Mouse (Mus musculus) cortical plate, adult 2 months (tissue): ENCODE data around the gene Tmem204.

Experiments
- CTCF ChIP-seq: fragments of 200-500 bp; IDR thresholded peaks from 2 replicates; pipeline ENCODE4 v1.5.1; 2011; ENCODE audit warnings: mild to moderate bottlenecking, control low read depth, low read length; ENCODE audit not compliant: insufficient read depth; ENCODE audit errors: extremely low read depth
- POLR2A ChIP-seq: fragments of 200-500 bp; IDR thresholded peaks from 2 replicates; pipeline ENCODE4 v1.6.1; 2011; ENCODE audit warnings: mild to moderate bottlenecking, low read length, control low read depth; ENCODE audit not compliant: insufficient read depth; ENCODE audit errors: extremely low read depth

- TF ChIP-seq POLR2A (no peak), CTCF (no peak)
Observed at GRCm38 (mm10) chr17:25127681-25128080, 44.3 kb upstream of the Tmem204 start.
